ENCODE assay signal across 17 mouse cellular contexts in genomic region chr11:63252012-63252856, GRCm38 (mm10).
A peak's percentile ranks its signal among the peaks of the same experiment; 100 is the strongest.
DNase-seq lines count a peak whose midpoint lies in the region; ATAC-seq and TF ChIP-seq lines count a peak whose summit lies in the region.
"Had no signal": no experiment of that assay in that cellular context is flagged by ENCODE, and none has a peak within 500 bp of the region (broad histone marks: within the 10 kb centered on the region; RNA-seq: fewer than 3 reads in every experiment).

No protein-coding gene starts in this region.

- H3K4me3 ChIP-seq in kidney, adult 2 months (ENCODE audit: insufficient read depth, low read depth, low read length) = no peak overlapping the region
- H3K4me3 ChIP-seq in C2C12 (ENCODE audit: insufficient read depth, poor library complexity, severe bottlenecking) (no peak overlapping the region), myocyte (no peak overlapping the region)
- H3K4me3 ChIP-seq: liver, embryonic 12.5 days had no signal

- H3K27me3 ChIP-seq in kidney, adult 2 months (replicated peaks; ENCODE audit: control insufficient read depth, insufficient read depth, low read length) = no peaks in the 10 kb centered on the region
- H3K27me3 ChIP-seq in C2C12 (ENCODE audit: control insufficient read depth, insufficient read depth, insufficient read length) (no peaks in the 10 kb centered on the region), myocyte (ENCODE audit: control insufficient read depth, insufficient read depth, insufficient read length) (no peaks in the 10 kb centered on the region)

- TF ChIP-seq CTCF in kidney, adult 2 months (conservative IDR thresholded peaks at IDR 0.05; ENCODE audit: insufficient read depth, insufficient read length, low read depth, low read length) = no peak
- no peak for TF ChIP-seq CTCF in C2C12 (IDR thresholded peaks at IDR 0.05; ENCODE audit: control insufficient read depth, insufficient read depth, insufficient read length)

- H3K79me2 ChIP-seq in C2C12 (ENCODE audit: control insufficient read depth, insufficient read depth) (no peaks in the 10 kb centered on the region), myocyte (ENCODE audit: control insufficient read depth, insufficient read depth) (no peaks in the 10 kb centered on the region)

- TF ChIP-seq POLR2A in kidney, adult 2 months (IDR thresholded peaks at IDR 0.05; ENCODE audit: low read depth, low read length) = no peak
- TF ChIP-seq POLR2A in myocyte (IDR thresholded peaks at IDR 0.05; ENCODE audit: insufficient read length, low read depth) = no peak

- ATAC-seq in granulocyte monocyte progenitor cell, adult 5-6 weeks (replicated peaks; ENCODE audit: poor library complexity, severe bottlenecking) = peak; percentile 33; the same call in 1 of the 2 replicates
- ATAC-seq: liver, embryonic 12.5 days had no signal

- H3K36me3 ChIP-seq in kidney, adult 2 months (ENCODE audit: control insufficient read depth, insufficient read depth, low read length) = no peaks in the 10 kb centered on the region
- H3K36me3 ChIP-seq in C2C12 (ENCODE audit: control insufficient read depth, insufficient read depth) = no peaks in the 10 kb centered on the region
- no peaks in the 10 kb centered on the region for H3K36me3 ChIP-seq in myocyte (ENCODE audit: control insufficient read depth, insufficient read depth)
- H3K36me3 ChIP-seq: liver, embryonic 12.5 days had no signal

- no peaks in the 10 kb centered on the region for H3K79me3 ChIP-seq in C2C12 (ENCODE audit: low read depth)

- H3K4me2 ChIP-seq in myocyte (ENCODE audit: low read depth) = peak overlapping the region; percentile 40
- H3K4me2 ChIP-seq: hindbrain, embryonic 14.5 days; liver, embryonic 12.5 days; lung, embryonic 14.5 days; midbrain, embryonic 11.5 days had no signal

- peak; percentile 42 for DNase-seq in kidney, adult 2 months
- no peak for DNase-seq in kidney, adult 9 months
- no peak for DNase-seq in spleen, postnatal 36 days (ENCODE audit: low spot score in 2 of 2)
- DNase-seq in thymus, adult 18-20 months = no peak
- DNase-seq: cerebellum, adult 11 months; cerebellum, postnatal 36 days; kidney, postnatal 14 days; layer of hippocampus, adult 9-11 months; right cerebral cortex, adult 18-20 months; thymus, postnatal 14 days had no signal

- 59% methylated on average over 8 of the region's 8 CpGs for WGBS in kidney, adult 2 months

- no peak overlapping the region for H3K27ac ChIP-seq in kidney, adult 2 months (ENCODE audit: insufficient read depth, low read depth, low read length)
- H3K27ac ChIP-seq: liver, embryonic 12.5 days had no signal

- H3K4me1 ChIP-seq in kidney, adult 2 months (ENCODE audit: control insufficient read depth, insufficient read depth, low read length) = no peaks in the 10 kb centered on the region
- H3K4me1 ChIP-seq: liver, embryonic 12.5 days had no signal

- H3ac ChIP-seq in C2C12 (ENCODE audit: control insufficient read depth, insufficient read length, low read depth) = no peak overlapping the region
- no peak overlapping the region for H3ac ChIP-seq in myocyte (ENCODE audit: control insufficient read depth, insufficient read length)

TF ChIP-seq in C2C12, 6 proteins besides CTCF, POLR2A, EP300 and RAD21:
- TF ChIP-seq MYOG (IDR thresholded peaks at IDR 0.05; ENCODE audit: control insufficient read depth, extremely low read depth, insufficient read length) (no peak), MAX (IDR thresholded peaks at IDR 0.05) (peak; percentile 73)

TF ChIP-seq in myocyte, 11 proteins besides CTCF, POLR2A, EP300 and RAD21:
- TF ChIP-seq TCF12 (IDR thresholded peaks at IDR 0.05; ENCODE audit: insufficient read depth, poor library complexity, severe bottlenecking) = no peak
- TF ChIP-seq USF1 (IDR thresholded peaks at IDR 0.05; ENCODE audit: low read depth) = no peak
- no peak for TF ChIP-seq MYOD1 (IDR thresholded peaks at IDR 0.05; ENCODE audit: control insufficient read depth in 1 of 3, insufficient read length in 2 of 3, low read depth in 2 of 3)
- TF ChIP-seq REST (IDR thresholded peaks at IDR 0.05; ENCODE audit: insufficient read depth, insufficient read length) = no peak
- no peak for TF ChIP-seq SRF (IDR thresholded peaks at IDR 0.05; ENCODE audit: control insufficient read depth, insufficient read length, low read depth)
- TF ChIP-seq E2F4 (IDR thresholded peaks at IDR 0.05; ENCODE audit: insufficient read depth) = no peak
- no peak for TF ChIP-seq TCF3 (IDR thresholded peaks at IDR 0.05; ENCODE audit: insufficient read length, low read depth)
- no peak for TF ChIP-seq MYOG (IDR thresholded peaks at IDR 0.05; ENCODE audit: control insufficient read depth in 1 of 3, insufficient read depth in 1 of 3, insufficient read length in 2 of 3, low read depth in 2 of 3)
- TF ChIP-seq MAX (IDR thresholded peaks at IDR 0.05; ENCODE audit: low read depth) = no peak
- no peak for TF ChIP-seq POLR2AphosphoS2 (IDR thresholded peaks at IDR 0.05; ENCODE audit: insufficient read length, low read depth)
